Mouse (Mus musculus) liver, embryonic 11.5 days (tissue): ENCODE measurements around the gene S1pr5. TPM values are rescaled to one million over a fixed set of nuclear protein-coding genes. Genes with fewer than 3 reads are reported as not detected.

Experiments
- ATAC-seq: fragments of 200-750 bp; cut with Nextera tagmentation; replicated peaks from 2 replicates; pipeline ENCODE4 v1.8.0; 2017; ENCODE audit warnings: moderate number of reproducible peaks, mild to moderate bottlenecking, moderate TSS enrichment, moderate library complexity; ENCODE audit not compliant: low FRiP score
- DNase-seq: peaks from one replicate; pipeline ENCODE4 v3.0.0-alpha.2; 2017; ENCODE audit warnings: low spot score
- H3K27ac ChIP-seq: fragments of 300-500 bp; sonication (generic); 2 replicates; pipeline ENCODE4 v1.5.1; 2014; ENCODE audit warnings: mild to moderate bottlenecking, low read depth, low read length, control low read depth
- H3K27me3 ChIP-seq: fragments of 300-500 bp; sonication (generic); replicated peaks from 2 replicates; pipeline ENCODE4 v1.6.1; 2014; ENCODE audit warnings: low read length, mixed read lengths; ENCODE audit not compliant: control insufficient read depth, insufficient read depth
- H3K36me3 ChIP-seq: fragments of 300-500 bp; sonication (generic); 2 replicates; pipeline ENCODE4 v1.6.1; 2014; ENCODE audit warnings: mild to moderate bottlenecking, low read length, moderate library complexity, mixed read lengths; ENCODE audit not compliant: control insufficient read depth, insufficient read depth
- H3K4me1 ChIP-seq: fragments of 300-500 bp; sonication (generic); replicated peaks from 2 replicates; pipeline ENCODE4 v1.6.1; 2014; ENCODE audit warnings: low read length, mixed read lengths; ENCODE audit not compliant: control insufficient read depth, insufficient read depth
- H3K4me2 ChIP-seq: fragments of 300-500 bp; sonication (generic); 2 replicates; pipeline ENCODE4 v1.6.1; 2014; ENCODE audit warnings: mild to moderate bottlenecking, control low read depth, moderate library complexity
- H3K4me3 ChIP-seq: fragments of 300-500 bp; sonication (generic); 2 replicates; pipeline ENCODE4 v1.5.1; 2014; ENCODE audit warnings: low read depth, low read length, control low read depth
- H3K9ac ChIP-seq: fragments of 300-500 bp; sonication (generic); 2 replicates; pipeline ENCODE4 v1.6.1; 2014; ENCODE audit warnings: low read depth, low read length, control low read depth
- H3K9me3 ChIP-seq: fragments of 300-500 bp; sonication (generic); 2 replicates; pipeline ENCODE4 v1.6.1; 2016; ENCODE audit warnings: low read length, inconsistent platforms, mixed read lengths; ENCODE audit not compliant: control insufficient read depth
- WGBS: fragments of 180-500 bp; shearing (Covaris S2); extraction: QIAGEN DNeasy Blood & Tissue Kit; methylation state at CpG from one replicate; pipeline ENCODE4 v1.1.7; 2014; 5-methylcytosine and 5-hydroxymethylcytosine counted together
- polyA plus RNA-seq: library from polyadenylated mRNA; unstranded; fragments of >200 nt; fragmentation: Nextera tagmentation; extraction: Ambion mirVana; gene quantifications from 2 replicates; pipeline ENCODE4 v1.2.1, GENCODE M21; 2014

Gene S1pr5
- polyA plus RNA-seq, 1 experiment from 2014 or later: not detected

DNA sequence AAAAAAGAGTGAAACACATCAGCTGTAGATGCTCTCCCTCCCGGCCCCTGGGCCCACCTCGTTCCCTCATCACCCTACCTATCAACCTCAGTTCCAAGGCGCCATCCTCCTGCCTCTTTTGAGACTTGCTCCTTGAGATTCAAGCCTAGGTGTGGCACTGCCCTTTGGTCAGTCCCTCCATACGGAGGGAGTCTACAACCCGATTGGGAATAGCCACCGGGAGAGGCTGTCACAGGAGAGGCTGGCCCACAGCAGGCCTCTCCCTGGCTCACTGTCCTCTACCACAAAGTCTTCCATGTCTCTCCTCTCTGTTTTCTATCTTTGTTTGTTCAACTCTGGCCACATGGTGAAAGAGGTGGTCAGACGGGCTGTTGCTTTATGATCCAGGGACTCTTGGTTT is 36.6 kb downstream of the S1pr5 start:
- no peak for ATAC-seq

GRCm38 (mm10) chr9:21210821-21211220 is 37.4 kb downstream of the S1pr5 start:
- ATAC-seq: no peak
- no peak for DNase-seq

More for the DNA sequence above, 36.6 kb downstream of the S1pr5 start:
- H3K9me3 ChIP-seq: no peaks in the 10 kb centered on the region
- no peak overlapping the region for H3K4me3 ChIP-seq
- no peak overlapping the region for H3K4me2 ChIP-seq
- no peaks in the 10 kb centered on the region for H3K27me3 ChIP-seq
- WGBS: 77% methylated on average over 7 of the region's 7 CpGs
- DNase-seq: no peak
- H3K36me3 ChIP-seq: no peaks in the 10 kb centered on the region
- no peaks in the 10 kb centered on the region for H3K4me1 ChIP-seq
- no peak overlapping the region for H3K9ac ChIP-seq
- H3K27ac ChIP-seq: no peak overlapping the region

DNA sequence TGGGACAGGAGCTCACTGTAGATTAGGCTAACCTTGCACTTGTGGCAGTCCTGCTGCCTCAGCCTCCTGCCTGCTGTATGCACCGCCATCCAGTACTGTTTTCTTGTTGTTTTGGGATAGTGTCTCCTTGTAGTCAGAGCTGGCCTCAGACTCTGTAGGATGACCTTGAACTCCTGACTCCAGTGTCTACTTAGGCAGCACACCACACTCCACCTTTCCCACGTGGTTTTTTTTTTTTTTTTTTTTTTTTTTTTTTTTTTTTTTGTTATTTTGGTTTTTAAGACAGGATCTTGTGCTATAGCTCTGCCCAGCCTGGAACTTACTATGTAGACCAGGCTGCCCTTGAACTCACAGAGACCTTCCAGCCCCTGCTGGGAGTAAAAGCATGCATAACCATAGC is 39.6 kb downstream of the S1pr5 start:
- Histone ChIP-seq H3K27ac (no peak overlapping the region), H3K9me3 (no peaks in the 10 kb centered on the region), H3K4me2 (no peak overlapping the region), H3K36me3 (no peaks in the 10 kb centered on the region), H3K27me3 (no peaks in the 10 kb centered on the region), H3K4me3 (no peak overlapping the region), H3K4me1 (peaks cover 9% of the 10 kb centered on the region; the same call in 1 of the 2 replicates), H3K9ac (no peak overlapping the region)
- ATAC-seq (no peak), DNase-seq (no peak)
- WGBS: 76% methylated on average over 2 of the region's 2 CpGs

More at GRCm38 (mm10) chr9:21210821-21211220, 37.4 kb downstream of the S1pr5 start:
- no peaks in the 10 kb centered on the region for H3K27me3 ChIP-seq
- H3K4me1 ChIP-seq: no peaks in the 10 kb centered on the region
- H3K4me3 ChIP-seq: no peak overlapping the region
- WGBS: 72% methylated on average over 6 of the region's 6 CpGs
- H3K9me3 ChIP-seq: no peaks in the 10 kb centered on the region
- no peaks in the 10 kb centered on the region for H3K36me3 ChIP-seq
- no peak overlapping the region for H3K27ac ChIP-seq
- no peak overlapping the region for H3K4me2 ChIP-seq
- no peak overlapping the region for H3K9ac ChIP-seq

DNA sequence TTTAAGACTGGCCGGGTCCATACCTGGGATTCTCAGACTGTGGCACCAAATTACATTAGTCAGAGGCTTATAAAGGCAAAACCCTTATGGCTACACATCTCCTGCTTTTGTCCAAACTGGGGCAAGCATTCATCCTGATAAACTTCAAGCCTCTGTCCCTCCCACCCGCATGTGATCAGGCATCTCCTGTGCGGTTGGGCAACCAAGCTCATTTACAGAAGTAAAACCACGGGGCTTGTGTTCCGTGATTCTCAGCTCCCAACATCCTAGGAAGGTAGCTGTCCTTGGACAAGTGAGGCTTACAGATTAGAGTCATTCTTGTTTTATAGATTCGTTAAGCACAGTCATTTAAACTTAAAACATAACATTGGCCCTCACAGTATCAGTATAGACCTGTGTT is 41.4 kb downstream of the S1pr5 start:
- Histone ChIP-seq H3K36me3 (no peaks in the 10 kb centered on the region), H3K9ac (no peak overlapping the region), H3K4me3 (no peak overlapping the region), H3K9me3 (no peaks in the 10 kb centered on the region), H3K4me1 (peaks cover 9% of the 10 kb centered on the region; the same call in 1 of the 2 replicates), H3K27me3 (no peaks in the 10 kb centered on the region), H3K4me2 (no peak overlapping the region), H3K27ac (no peak overlapping the region)
- ATAC-seq (no peak), DNase-seq (no peak)
- 85% methylated on average over 6 of the region's 6 CpGs for WGBS

DNA sequence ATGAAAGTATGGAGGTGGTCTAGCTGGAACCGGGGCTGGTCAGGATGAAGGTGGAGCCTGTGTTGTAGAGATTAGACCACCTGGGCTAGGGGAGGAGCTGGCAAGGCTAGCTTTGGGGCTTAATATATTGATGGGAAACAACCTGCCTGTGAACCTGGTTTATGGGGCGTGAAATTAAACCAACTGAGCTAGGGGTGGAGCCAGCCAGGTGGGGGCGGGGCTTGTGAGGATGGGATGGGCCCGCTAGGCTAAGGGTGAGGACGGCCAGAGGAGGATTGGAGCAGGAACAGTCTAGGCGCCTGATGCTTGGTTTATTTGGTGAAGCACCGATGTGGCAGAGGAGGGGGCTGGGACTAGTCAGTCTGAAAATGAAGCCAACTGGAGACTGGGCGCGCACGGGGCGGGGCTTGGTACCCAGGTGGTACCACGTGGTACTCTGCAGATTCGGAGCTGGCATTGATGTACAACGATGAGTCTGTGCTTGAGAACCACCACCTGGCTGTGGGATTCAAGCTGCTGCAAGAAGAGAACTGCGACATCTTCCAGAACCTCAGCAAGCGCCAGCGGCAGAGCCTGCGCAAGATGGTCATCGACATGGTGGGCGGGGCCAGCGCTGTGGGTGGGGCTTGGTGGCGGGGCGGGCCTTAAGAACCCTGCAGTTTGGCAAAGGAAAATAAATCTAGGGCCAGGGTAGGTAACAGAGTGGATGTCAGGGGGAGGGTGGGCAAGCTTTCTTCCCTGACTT is 43.5 kb downstream of the S1pr5 start:
- Histone ChIP-seq H3K27me3 (no peaks in the 10 kb centered on the region), H3K4me2 (peak overlapping the region; percentile 62), H3K36me3 (0 out of 2 replicates have a peak, but pooled peaks cover 3% of the 10 kb centered on the region), H3K4me3 (peak overlapping the region; percentile 41), H3K9me3 (no peaks in the 10 kb centered on the region), H3K4me1 (peaks cover 9% of the 10 kb centered on the region; the same call in 1 of the 2 replicates), H3K9ac (no peak overlapping the region; the same call in 1 of the 2 replicates), H3K27ac (no peak overlapping the region)
- 38% methylated on average over 23 of the region's 23 CpGs for WGBS
- DNase-seq: no peak
- peak; percentile 40 for ATAC-seq

GRCm38 (mm10) chr9:21204156-21204527 is 44.1 kb downstream of the S1pr5 start:
- Histone ChIP-seq H3K9ac (no peak overlapping the region), H3K4me3 (no peak overlapping the region), H3K9me3 (no peaks in the 10 kb centered on the region), H3K36me3 (0 out of 2 replicates have a peak, but pooled peaks cover 4% of the 10 kb centered on the region), H3K4me2 (peak overlapping the region; percentile 62), H3K27ac (no peak overlapping the region), H3K27me3 (no peaks in the 10 kb centered on the region), H3K4me1 (peaks cover 9% of the 10 kb centered on the region; the same call in 1 of the 2 replicates)
- 41% methylated on average over 8 of the region's 8 CpGs for WGBS
- ATAC-seq (peak; percentile 35), DNase-seq (no peak)

DNA sequence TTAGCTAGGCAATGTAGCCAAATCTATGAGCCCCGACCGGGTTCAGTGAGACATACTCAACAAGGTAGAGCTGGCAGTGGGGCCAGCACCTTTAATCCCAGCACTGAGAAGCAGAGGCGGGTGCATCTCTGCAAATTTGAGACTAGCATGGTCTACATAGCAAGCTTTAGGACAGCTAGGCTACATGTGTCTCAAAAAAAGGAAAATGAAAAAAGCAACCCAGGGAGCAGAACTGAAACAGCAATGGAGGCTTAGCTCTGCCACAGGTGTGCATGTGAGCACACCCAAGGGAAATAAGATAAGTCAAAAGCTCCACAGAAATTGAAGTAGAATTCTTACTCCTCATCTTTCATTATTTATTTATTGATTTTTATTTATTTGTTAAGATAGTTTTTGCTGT is 49.3 kb downstream of the S1pr5 start:
- Histone ChIP-seq H3K4me3 (no peak overlapping the region), H3K4me1 (no peaks in the 10 kb centered on the region; the same call in 1 of the 2 replicates), H3K4me2 (no peak overlapping the region), H3K9me3 (no peaks in the 10 kb centered on the region), H3K36me3 (0 out of 2 replicates have a peak, but pooled peaks cover 4% of the 10 kb centered on the region), H3K9ac (no peak overlapping the region), H3K27ac (no peak overlapping the region), H3K27me3 (no peaks in the 10 kb centered on the region)
- ATAC-seq (no peak), DNase-seq (no peak)
- 79% methylated on average over 3 of the region's 3 CpGs for WGBS

DNA sequence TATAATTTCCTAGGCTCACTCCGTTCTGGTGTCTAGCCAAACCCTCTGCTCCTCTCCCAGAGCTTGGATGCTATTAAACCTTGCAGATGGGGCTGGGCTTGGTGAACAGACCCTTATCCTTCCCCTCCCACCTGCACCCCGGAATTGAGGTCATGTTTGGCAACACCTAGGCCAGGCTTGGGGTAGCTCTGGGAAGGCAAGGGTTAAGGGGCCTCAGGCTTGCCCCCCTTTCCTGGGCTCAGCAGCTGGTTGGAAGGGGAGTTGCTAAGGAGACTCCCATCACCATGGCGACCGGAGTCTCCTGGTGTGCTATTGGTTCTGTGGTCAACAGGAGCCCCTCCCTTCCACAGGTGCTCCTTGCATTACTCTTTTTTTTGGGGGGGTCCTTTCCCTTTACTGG is 50.3 kb downstream of the S1pr5 start:
- Histone ChIP-seq H3K27ac (no peak overlapping the region), H3K9me3 (no peaks in the 10 kb centered on the region), H3K9ac (no peak overlapping the region), H3K4me2 (no peak overlapping the region), H3K4me1 (no peaks in the 10 kb centered on the region; the same call in 1 of the 2 replicates), H3K27me3 (no peaks in the 10 kb centered on the region), H3K4me3 (no peak overlapping the region), H3K36me3 (0 out of 2 replicates have a peak, but pooled peaks cover 4% of the 10 kb centered on the region)
- DNase-seq (no peak), ATAC-seq (no peak)
- 72% methylated on average over 4 of the region's 4 CpGs for WGBS
